Mouse (Mus musculus): ENCODE measurements around the gene Arl4c.
A peak's percentile ranks its signal among the peaks of the same experiment; 100 is the strongest.

The Arl4c gene

GRCm38 (mm10) chr1:88705050-88705449, 3.0 kb upstream of the Arl4c start:
- ATAC-seq (ENCODE audit: insufficient number of reproducible peaks, low FRiP score, low TSS enrichment) = no peak

GRCm38 (mm10) chr1:88700961-88701861, 810 bp downstream of the Arl4c start:
- peak; percentile 15; the same call in 1 of the 2 replicates for ATAC-seq (ENCODE audit: insufficient number of reproducible peaks, low FRiP score, low TSS enrichment)

DNA sequence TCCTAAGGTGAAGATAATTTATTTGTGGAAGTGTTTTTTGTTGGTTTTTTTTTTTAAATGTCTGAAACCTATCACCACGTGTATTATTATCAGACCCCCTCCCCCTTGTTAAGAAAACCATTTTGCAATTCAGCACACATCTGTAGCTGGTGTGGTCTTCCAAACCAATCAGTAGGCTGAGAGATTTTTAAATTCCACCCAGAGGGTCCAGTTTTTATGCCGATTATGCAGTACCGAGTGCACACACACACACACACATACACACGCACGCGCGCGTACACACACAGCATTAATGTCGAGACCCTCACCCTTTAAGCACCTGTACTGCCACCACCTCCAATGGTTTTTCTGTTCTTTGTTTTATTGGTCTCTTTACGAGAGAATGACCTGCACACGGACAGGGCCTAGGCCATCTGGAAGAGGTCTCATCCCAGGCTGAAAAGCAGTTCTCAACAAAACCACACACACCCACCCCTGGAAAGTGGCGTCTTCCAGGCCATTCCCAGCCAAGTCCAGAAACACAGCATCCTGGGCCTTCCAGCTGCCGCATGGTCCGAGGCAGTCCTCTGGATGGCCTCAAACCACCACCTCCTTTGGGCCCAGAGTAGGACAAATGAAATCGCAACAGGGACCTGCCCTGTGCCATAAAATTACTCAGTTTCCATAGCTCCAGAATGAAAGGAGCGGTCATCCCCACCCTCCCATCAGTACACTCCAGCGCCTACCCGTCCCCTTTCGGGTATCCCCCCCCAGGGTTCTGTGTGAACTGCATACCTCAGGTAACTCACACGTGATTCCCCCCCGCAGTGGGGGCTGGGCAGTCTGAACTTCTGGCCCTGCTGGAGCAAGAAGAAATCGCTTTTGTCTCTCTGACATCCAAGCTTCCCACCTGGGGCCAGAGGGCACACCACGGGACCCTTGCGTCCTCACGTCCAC, 1.9 kb downstream of the Arl4c start:
- no peak for ATAC-seq (ENCODE audit: insufficient number of reproducible peaks, low FRiP score, low TSS enrichment)

DNA sequence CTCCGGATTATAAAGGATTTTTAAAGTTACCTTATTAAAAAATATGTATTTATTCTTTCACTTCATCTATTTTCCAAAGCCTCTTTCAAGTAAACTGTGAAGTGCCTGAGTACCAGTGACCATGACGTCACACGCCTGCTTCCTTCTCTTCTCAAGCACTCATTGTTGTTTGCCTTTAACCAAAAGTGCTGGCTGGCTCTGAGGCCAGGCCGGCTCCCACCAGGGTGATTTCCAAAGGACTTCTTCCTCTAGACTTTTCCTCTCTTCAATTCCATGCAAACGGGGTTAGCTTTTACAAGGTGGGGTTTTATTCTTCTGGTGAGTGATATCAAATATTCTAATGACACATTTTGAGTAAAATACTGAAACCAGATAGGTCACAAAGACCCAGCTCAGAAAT, 2.6 kb downstream of the Arl4c start:
- ATAC-seq (ENCODE audit: insufficient number of reproducible peaks, low FRiP score, low TSS enrichment) = no peak

DNA sequence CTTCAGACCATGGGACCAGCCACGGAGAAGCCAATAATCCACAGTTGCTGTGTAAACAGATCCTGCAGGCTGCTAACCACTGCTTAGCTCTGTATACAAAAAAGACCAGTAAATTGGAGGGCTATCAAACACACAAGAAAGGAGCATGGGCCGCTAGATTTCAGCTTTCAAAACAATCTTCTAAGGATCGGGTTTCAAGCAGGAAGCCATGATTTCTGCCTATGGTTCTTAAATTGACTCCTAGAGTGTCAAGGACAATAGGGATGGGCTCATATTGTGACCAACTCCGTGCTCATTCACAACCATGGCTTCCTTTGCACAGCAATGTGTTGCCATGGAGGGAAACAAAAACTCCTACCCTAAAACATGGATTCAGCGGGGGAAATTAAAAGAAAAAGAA, 3.1 kb downstream of the Arl4c start:
- ATAC-seq (ENCODE audit: insufficient number of reproducible peaks, low FRiP score, low TSS enrichment) = no peak

- ATAC-seq (ENCODE audit: insufficient number of reproducible peaks, low FRiP score, low TSS enrichment) = no peak
Observed at GRCm38 (mm10) chr1:88698131-88698530, 3.9 kb downstream of the Arl4c start.

DNA sequence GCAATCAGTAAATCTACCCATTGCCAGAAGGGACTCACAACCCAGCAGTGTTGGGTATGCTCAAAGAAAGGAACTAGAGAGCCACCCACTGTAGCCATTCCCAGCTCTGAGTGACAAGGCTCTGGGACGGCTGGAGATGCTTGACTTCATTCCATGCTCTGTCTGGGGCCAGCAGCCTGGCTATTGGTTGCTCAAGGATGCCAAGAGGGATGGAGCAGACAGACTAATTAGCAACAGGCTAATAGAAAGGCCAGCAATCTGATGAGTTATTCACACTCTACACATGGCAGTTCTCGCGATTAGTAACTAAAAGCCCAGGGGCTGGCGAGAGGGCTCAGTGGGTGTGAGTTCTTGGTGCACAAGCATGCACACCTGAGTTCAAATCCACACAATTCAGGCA, 5.6 kb downstream of the Arl4c start:
- no peak for ATAC-seq (ENCODE audit: insufficient number of reproducible peaks, low FRiP score, low TSS enrichment)

DNA sequence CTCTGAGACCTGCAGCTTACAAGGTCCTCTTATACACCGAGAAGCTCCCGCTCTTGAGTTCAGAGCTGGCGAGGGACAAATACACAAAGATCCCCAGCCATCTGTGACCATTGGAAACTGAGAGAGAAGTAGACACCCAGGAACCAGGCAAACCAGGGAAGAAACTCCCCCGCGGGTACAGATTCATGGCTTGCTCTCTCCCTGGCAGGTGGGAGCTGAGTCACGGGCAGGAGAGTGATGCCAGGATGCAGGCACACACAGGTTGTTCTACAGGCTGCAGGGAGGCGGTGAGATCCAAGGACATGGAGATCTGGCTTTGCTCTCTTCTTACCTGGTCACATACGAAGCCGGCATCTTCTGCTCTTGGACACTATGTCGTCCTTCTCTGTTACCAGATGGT, 7.7 kb downstream of the Arl4c start:
- ATAC-seq (ENCODE audit: insufficient number of reproducible peaks, low FRiP score, low TSS enrichment) = no peak

DNA sequence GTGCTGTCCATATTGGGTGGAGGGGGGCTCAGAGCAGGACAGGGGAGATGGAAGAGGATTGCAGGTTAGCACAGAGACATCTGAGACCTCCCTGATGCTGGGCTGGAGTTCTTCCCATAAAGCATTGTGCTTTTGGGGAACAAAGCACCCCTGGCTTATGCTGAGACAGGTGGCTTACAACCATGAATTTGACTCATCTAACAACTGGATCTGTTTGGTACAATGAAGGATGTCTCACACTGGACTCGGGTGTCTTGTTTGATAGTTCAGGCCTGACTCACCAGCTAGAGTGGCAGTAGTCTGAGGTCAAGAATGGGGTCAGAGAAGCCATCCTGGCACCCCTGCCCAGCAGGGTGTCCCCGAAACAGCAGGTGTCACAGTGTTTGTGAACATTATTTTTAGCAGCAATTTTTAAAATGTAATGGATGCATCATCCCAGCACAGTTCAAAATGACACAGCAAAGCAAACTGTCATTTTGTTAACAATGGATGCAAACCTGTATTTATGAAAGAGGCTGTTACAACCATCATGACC, 9.7 kb downstream of the Arl4c start:
- ATAC-seq (ENCODE audit: insufficient number of reproducible peaks, low FRiP score, low TSS enrichment) = no peak

GRCm38 (mm10) chr1:88690601-88691000, 11.4 kb downstream of the Arl4c start:
- no peak for ATAC-seq (ENCODE audit: insufficient number of reproducible peaks, low FRiP score, low TSS enrichment)

GRCm38 (mm10) chr1:88684765-88685164, 17.3 kb downstream of the Arl4c start:
- ATAC-seq (ENCODE audit: insufficient number of reproducible peaks, low FRiP score, low TSS enrichment) = no peak

- ATAC-seq (ENCODE audit: insufficient number of reproducible peaks, low FRiP score, low TSS enrichment) = no peak
Observed at GRCm38 (mm10) chr1:88681596-88681995, 20.4 kb downstream of the Arl4c start.

DNA sequence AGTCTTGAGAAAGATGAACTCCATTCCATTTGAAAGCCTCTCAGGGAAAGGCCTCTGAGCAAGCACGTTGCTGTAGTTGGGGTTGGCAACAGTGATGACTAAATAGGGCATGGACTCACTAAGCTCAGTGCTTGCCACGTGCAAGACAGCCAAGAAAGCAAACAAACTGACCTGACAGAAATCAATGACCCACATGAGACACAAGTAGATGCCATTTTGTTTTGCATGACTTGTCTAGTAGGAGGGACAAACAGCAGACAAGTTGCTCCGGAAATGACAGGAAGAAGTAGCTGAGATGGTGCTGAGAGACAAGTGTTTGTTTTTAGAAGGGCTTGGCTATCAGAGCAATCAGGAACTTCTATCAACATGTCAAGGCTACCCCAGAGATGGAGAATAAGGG, 21.2 kb downstream of the Arl4c start:
- no peak for ATAC-seq (ENCODE audit: insufficient number of reproducible peaks, low FRiP score, low TSS enrichment)

DNA sequence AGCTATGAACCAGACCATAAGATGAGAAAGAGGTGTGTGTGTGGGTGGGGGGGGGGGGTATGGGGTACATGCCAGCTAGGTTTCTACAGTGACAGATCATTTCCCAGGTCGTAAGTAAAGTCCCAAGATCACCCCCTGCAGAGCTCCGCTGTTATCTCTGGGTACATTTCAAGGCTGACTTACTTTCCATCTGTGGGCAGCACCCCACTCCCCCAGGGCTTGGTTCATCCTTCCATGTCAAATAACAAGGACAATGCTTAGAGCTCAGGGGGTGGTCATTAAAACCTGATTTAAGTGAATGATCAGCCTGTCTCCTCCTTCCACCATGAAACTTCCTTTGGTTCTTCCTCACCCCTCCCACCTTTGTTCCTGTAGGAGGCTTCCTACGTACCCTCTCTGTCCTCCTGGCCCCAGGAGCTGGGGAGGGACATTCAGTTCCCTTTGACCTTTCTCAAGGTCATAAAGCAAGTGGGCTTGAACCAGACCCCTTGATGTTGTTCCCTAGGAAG, 23.7 kb downstream of the Arl4c start:
- ATAC-seq (ENCODE audit: insufficient number of reproducible peaks, low FRiP score, low TSS enrichment) = no peak

DNA sequence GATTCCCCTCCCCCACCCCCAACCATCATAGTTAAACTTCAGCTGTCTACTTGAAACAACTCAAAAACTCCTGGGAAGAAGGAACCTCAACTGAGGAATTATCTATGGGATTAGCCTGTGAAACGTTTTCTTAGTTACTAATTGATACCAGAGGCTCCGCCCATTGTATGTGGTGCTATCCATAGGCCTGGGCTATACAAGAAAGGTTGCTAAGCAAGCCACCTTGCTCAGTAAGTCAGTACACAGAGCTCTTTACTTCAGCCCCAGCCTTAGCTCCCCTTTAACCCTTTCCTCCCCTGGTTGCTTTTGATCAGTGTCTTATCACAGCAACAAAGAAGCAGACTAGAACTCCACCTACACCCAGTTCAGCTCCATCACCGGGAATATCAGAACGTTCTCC, 31.2 kb downstream of the Arl4c start:
- ATAC-seq (ENCODE audit: insufficient number of reproducible peaks, low FRiP score, low TSS enrichment) = no peak

DNA sequence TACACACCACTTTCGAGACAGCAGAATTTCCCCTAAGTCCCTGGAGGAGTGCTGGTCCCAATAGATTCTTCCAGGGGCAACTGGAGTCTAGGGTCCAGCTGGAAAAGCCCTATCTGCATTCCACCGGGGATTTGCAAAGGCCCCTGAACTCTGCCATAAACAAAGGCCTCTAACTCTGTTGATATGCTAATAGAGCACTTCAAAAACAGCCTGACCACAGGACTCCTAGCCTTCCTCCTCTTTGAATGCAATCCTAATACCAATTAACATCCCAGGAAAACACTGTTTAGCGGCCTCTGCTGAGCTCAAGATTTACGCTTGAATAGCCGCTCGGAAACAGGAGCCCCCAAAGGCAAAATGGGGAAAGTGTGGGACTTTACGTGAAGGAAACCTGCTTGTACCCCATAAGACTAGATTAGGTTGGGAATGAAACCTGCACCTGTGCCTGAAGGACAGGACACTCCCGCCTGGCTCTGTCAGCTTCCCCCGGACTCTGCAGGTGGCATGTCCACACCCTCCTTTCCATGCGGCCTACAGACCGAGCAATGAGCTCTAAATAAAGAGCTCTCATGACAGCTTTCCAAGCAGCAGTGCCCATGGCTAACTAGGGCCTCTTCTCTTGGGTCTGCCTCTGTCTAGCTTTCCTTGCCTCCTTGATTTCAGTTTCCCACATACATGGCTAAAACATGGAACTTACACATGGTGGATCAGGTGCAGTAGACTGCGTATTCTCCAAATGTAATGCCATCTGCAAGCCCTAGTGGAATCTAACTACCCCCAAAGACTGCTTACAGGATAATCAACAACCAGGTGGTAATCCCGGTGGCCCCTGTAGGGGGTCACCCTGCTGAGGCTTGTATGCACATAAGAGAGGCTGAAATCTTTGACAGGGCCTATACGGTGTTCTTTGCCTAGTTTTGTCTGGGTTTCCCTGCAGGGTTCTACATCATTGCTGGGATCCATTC, 32.9 kb downstream of the Arl4c start:
- ATAC-seq (ENCODE audit: insufficient number of reproducible peaks, low FRiP score, low TSS enrichment) = no peak

DNA sequence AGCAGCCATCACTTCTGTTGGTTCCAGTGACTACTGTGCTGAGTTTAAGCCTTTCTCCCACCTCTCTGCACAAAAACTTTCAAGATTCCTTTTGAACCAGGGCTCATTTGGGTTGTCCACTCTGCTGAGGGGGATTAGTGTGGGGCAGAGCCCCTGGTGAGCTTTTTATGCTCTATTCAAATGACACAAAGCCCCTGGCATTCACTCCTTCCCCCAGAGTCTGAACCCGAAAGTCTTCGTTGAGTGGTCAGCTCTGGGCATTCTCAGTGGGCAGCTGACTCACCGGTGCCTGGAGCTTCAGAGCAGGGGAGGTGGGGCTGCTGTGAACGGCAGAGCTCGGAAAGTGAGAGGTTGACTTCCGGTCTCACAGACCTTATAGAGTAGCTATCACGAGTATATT, 33.7 kb downstream of the Arl4c start:
- no peak for ATAC-seq (ENCODE audit: insufficient number of reproducible peaks, low FRiP score, low TSS enrichment)

DNA sequence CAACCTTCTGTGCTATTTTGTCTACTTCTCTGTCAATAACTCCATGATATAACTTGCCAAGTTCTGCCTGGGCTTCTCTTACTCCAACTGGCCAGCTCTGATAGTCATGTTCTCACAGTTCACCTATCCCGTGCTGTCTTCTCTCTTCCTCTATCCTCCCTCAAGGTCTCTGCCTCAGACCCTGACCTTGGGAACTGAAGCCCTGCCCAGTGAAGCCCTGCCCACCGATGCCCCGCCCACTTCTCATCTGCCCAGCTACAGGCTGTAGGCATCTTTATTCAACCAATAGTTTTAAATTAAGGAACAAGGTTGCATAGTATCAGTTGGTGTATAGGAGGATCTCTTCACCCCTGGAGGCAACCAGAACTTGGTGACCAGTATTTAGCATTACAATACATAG, 37.4 kb downstream of the Arl4c start:
- no peak for ATAC-seq (ENCODE audit: insufficient number of reproducible peaks, low FRiP score, low TSS enrichment)

GRCm38 (mm10) chr1:88662736-88663135, 39.3 kb downstream of the Arl4c start:
- ATAC-seq (ENCODE audit: insufficient number of reproducible peaks, low FRiP score, low TSS enrichment) = no peak

- no peak for ATAC-seq (ENCODE audit: insufficient number of reproducible peaks, low FRiP score, low TSS enrichment)
Observed at GRCm38 (mm10) chr1:88661209-88661608, 40.8 kb downstream of the Arl4c start.

All from cerebellum, adult (tissue).